Mouse (Mus musculus) small intestine, adult 2 months (tissue): ENCODE data around the gene Zfp800.

ENCODE experiments used
- CTCF ChIP-seq: fragments of 200-500 bp; IDR thresholded peaks from 2 replicates; pipeline ENCODE4 v1.5.1; 2012; ENCODE audit warnings: low read depth, mild to moderate bottlenecking, control low read depth, inconsistent platforms, low read length, moderate library complexity, mixed read lengths; ENCODE audit not compliant: insufficient replicate concordance, insufficient read length; ENCODE audit errors: extremely low read depth
- POLR2A ChIP-seq: fragments of 200-500 bp; IDR thresholded peaks from 2 replicates; pipeline ENCODE4 v1.6.1; 2012; ENCODE audit warnings: low read depth, mild to moderate bottlenecking, control low read depth, inconsistent platforms, low read length, moderate library complexity

DNA sequence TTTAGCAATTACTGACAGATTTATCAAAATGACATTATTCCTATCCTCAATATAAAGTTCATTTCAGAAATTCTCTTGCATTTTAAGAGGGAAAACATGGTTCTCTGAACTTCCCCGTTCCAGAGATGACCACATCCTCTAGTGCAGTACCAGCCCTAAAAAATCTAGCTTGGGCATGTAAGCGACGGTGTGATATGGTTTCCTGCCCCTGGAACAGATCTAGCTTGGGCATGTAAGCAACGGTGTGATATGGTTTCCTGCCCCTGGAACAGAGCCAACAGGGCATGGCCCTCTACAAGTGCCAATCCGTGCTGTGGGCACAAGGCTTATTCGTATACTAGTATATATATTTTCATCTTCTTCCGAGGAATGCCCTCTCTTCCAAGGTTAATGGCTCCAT, 75.4 kb downstream of the Zfp800 start:
- TF ChIP-seq POLR2A (no peak), CTCF (no peak)
